22 mouse cellular contexts compared by ENCODE assay signal in the genomic region with DNA sequence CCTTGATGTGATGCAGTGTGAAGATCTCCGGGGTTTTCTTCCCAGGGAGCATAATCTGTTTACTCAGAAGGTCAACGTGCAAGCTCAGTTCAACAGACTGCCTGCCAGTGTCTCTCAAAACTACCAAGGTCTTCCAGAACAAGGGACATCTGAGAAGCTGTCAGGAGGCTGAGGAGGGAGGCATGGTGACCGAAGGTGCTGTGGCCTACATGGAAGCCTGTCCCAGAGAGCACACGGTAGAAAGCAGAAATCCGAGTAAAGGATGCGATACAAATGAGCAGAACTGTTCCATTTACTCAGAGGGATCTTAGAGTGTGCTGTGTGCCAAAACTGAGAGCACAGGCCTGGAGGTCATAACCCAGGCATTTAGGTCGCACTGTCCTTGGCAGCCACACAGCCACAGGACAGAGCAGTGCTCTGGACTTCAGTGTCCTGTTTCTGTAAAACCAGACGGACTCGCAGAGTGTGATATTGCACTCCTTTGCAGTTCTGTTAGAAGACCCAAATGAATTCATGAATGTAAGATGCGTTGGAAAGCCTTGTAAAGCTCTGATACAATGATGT. TPM values are rescaled to one million over a fixed set of nuclear protein-coding genes. Genes with fewer than 3 reads are reported as not detected.
DNase-seq lines count a peak whose midpoint lies in the region; ATAC-seq and TF ChIP-seq lines count a peak whose summit lies in the region.
"Had no signal": no experiment of that assay in that cellular context is flagged by ENCODE, and none has a peak within 500 bp of the region (broad histone marks: within the 10 kb centered on the region; RNA-seq: fewer than 3 reads in every experiment).

No protein-coding gene starts in this region.

- H3K79me2 ChIP-seq in heart, adult 2 months (replicated peaks; ENCODE audit: control insufficient read depth, insufficient read depth, low read length), result no peaks in the 10 kb centered on the region

- H3K27me3 ChIP-seq in heart, adult 2 months (ENCODE audit: control insufficient read depth, insufficient read depth, low read length), result no peaks in the 10 kb centered on the region
- no peaks in the 10 kb centered on the region for H3K27me3 ChIP-seq in heart, embryonic 16.5 days (ENCODE audit: control insufficient read depth, insufficient read depth, low read length)
- H3K27me3 ChIP-seq: embryonic facial prominence, embryonic 15.5 days; limb, embryonic 13.5 days; midbrain, embryonic 13.5 days; neural tube, embryonic 15.5 days had no signal

- intact Hi-C loops in heart, adult 2 months (cut with DNase I), result no loop called here
- intact Hi-C loops in heart, postnatal 25 days (cut with DNase I), result no loop called here

- no peak for TF ChIP-seq EP300 in heart, adult 2 months (IDR thresholded peaks at IDR 0.05; ENCODE audit: insufficient read depth, low read depth, low read length)

- no peak for ATAC-seq in heart, embryonic 16.5 days (replicated peaks; ENCODE audit: extremely low read depth, insufficient read depth, low FRiP score)
- ATAC-seq: hindbrain, embryonic 16.5 days; intestine, postnatal 0 days; midbrain, embryonic 13.5 days had no signal

- H3K9ac ChIP-seq in heart, adult 2 months (ENCODE audit: low read depth, low read length), result no peak overlapping the region
- H3K9ac ChIP-seq in heart, embryonic 16.5 days (ENCODE audit: low read length), result no peak overlapping the region
- H3K9ac ChIP-seq: embryonic facial prominence, embryonic 15.5 days; limb, embryonic 13.5 days; midbrain, embryonic 13.5 days; neural tube, embryonic 15.5 days had no signal

- H3K27ac ChIP-seq in heart, adult 2 months, result no peak overlapping the region
- peak overlapping the region; percentile 2 for H3K27ac ChIP-seq in heart, embryonic 16.5 days (ENCODE audit: low read length)
- H3K27ac ChIP-seq: embryonic facial prominence, embryonic 15.5 days; limb, embryonic 13.5 days; macrophage; midbrain, embryonic 13.5 days; neural tube, embryonic 15.5 days had no signal

- peaks cover 3% of the 10 kb centered on the region; the same call in 1 of the 2 replicates for H3K4me1 ChIP-seq in heart, adult 2 months (ENCODE audit: control insufficient read depth, insufficient read depth, low read length)
- peaks cover 16% of the 10 kb centered on the region for H3K4me1 ChIP-seq in heart, embryonic 16.5 days (ENCODE audit: control insufficient read depth, insufficient read depth, low read length)
- H3K4me1 ChIP-seq: embryonic facial prominence, embryonic 15.5 days; limb, embryonic 13.5 days; neural tube, embryonic 15.5 days had no signal

- 32% methylated on average over 10 of the region's 10 CpGs for WGBS in heart, adult 2 months
- WGBS in heart, embryonic 16.5 days, result 40% methylated on average over 10 of the region's 10 CpGs

- H3K4me3 ChIP-seq in heart, adult 2 months, result no peak overlapping the region
- no peak overlapping the region for H3K4me3 ChIP-seq in heart, embryonic 16.5 days (ENCODE audit: low read length)
- H3K4me3 ChIP-seq: embryonic facial prominence, embryonic 15.5 days; limb, embryonic 13.5 days; midbrain, embryonic 13.5 days; myocyte; neural tube, embryonic 15.5 days had no signal

- DNase-seq in heart, adult 2 months, result peak; percentile 28
- DNase-seq in heart, postnatal 25 days (ENCODE audit: low spot score), result no peak
- peak; percentile 27 for DNase-seq in adrenal gland, postnatal 14 days
- peak; percentile 15 for DNase-seq in heart, adult 8-10 months (ENCODE audit: low spot score)
- DNase-seq in kidney, postnatal 10 days, result no peak
- no peak for DNase-seq in testis, postnatal 14 days (ENCODE audit: low spot score)
- DNase-seq: cerebellum, adult 9-10 months; layer of hippocampus, adult 9-11 months; lung, adult 18-20 months; thymus, postnatal 25 days had no signal

- H3K9me3 ChIP-seq in heart, embryonic 16.5 days (replicated peaks; ENCODE audit: control insufficient read depth, low read length), result no peaks in the 10 kb centered on the region
- H3K9me3 ChIP-seq: embryonic facial prominence, embryonic 15.5 days; limb, embryonic 13.5 days; midbrain, embryonic 13.5 days; neural tube, embryonic 15.5 days had no signal

- peaks cover 2% of the 10 kb centered on the region; the same call in 1 of the 2 replicates for H3K36me3 ChIP-seq in heart, adult 2 months (ENCODE audit: control insufficient read depth, insufficient read depth, low read length)
- no peaks in the 10 kb centered on the region for H3K36me3 ChIP-seq in heart, embryonic 16.5 days (ENCODE audit: control insufficient read depth, insufficient read depth)
- H3K36me3 ChIP-seq: embryonic facial prominence, embryonic 15.5 days; limb, embryonic 13.5 days; midbrain, embryonic 13.5 days; neural tube, embryonic 15.5 days had no signal

- no peak for TF ChIP-seq CTCF in heart, adult 2 months (IDR thresholded peaks at IDR 0.05)

- no peak overlapping the region for H3K4me2 ChIP-seq in heart, embryonic 16.5 days (ENCODE audit: low read depth, low read length)
- H3K4me2 ChIP-seq: embryonic facial prominence, embryonic 15.5 days; limb, embryonic 13.5 days; midbrain, embryonic 13.5 days; neural tube, embryonic 15.5 days had no signal

- no peak for TF ChIP-seq POLR2A in heart, adult 2 months (IDR thresholded peaks at IDR 0.05; ENCODE audit: insufficient read depth, low read depth, low read length)

RNA-seq across cellular contexts. Expression of a gene that starts 11.2 kb away (rescaled TPM):
- total RNA-seq in heart, adult 2 months (2021), result not detected
- polyA plus RNA-seq in heart, adult 2 months (2012; rRNA removed), result 5.0 TPM in 1 of 2 replicates, not detected in the other
- not detected for total RNA-seq in heart, postnatal 25 days (2021)
- total RNA-seq in adrenal gland, postnatal 14 days (2021), result not detected in 2 replicates
- not detected for total RNA-seq in heart, adult 8-10 months (2022)
- polyA plus RNA-seq in heart, embryonic 16.5 days (2015; fragmentation: Nextera tagmentation; extraction: Ambion mirVana), result 0.50 and 0.66 TPM in 2 replicates
- total RNA-seq: adrenal gland, adult 18-20 months; heart, postnatal 14 days; MEL had no signal
- polyA plus RNA-seq: macrophage; midbrain, embryonic 13.5 days; myocyte had no signal

RNA-seq across cellular contexts. Expression of a gene that starts 18.7 kb away (rescaled TPM):
- 10 to 100 TPM; 12.6 to 13.7 TPM for total RNA-seq in heart, adult 2 months (2021)
- 19.1 and 20.2 TPM in 2 replicates for polyA plus RNA-seq in heart, adult 2 months (2012; rRNA removed)
- 10 to 100 TPM; 13.0 to 14.3 TPM for total RNA-seq in heart, postnatal 25 days (2021)
- total RNA-seq in adrenal gland, postnatal 14 days (2021), result 16.5 and 22.0 TPM in 2 replicates
- total RNA-seq in heart, adult 8-10 months (2022), result 10 to 100 TPM; 12.8 to 16.1 (median 14.9) TPM
- 24.4 and 26.0 TPM in 2 replicates for polyA plus RNA-seq in heart, embryonic 16.5 days (2015; fragmentation: Nextera tagmentation; extraction: Ambion mirVana)

RNA-seq across cellular contexts. Expression of a gene that starts 18.8 kb away (rescaled TPM):
- total RNA-seq in heart, adult 2 months (2021), result 10 to 100 TPM; 76.2 to 87.3 TPM
- 96.7 and 183 TPM in 2 replicates for polyA plus RNA-seq in heart, adult 2 months (2012; rRNA removed)
- 10 to 100 TPM; 84.7 to 90.6 TPM for total RNA-seq in heart, postnatal 25 days (2021)
- total RNA-seq in adrenal gland, postnatal 14 days (2021), result 74.0 and 75.3 TPM in 2 replicates
- 10 to 100 TPM; 74.6 to 86.6 (median 80.5) TPM for total RNA-seq in heart, adult 8-10 months (2022)
- polyA plus RNA-seq in heart, embryonic 16.5 days (2015; fragmentation: Nextera tagmentation; extraction: Ambion mirVana), result 199 and 218 TPM in 2 replicates

RNA-seq across cellular contexts. Expression of a gene that starts 38.6 kb away (rescaled TPM):
- under 1 TPM; 0.70 to 0.91 TPM for total RNA-seq in heart, adult 2 months (2021)
- 1.4 and 1.9 TPM in 2 replicates for polyA plus RNA-seq in heart, adult 2 months (2012; rRNA removed)
- 1 to 10 TPM in 1 of 2 experiments, under 1 TPM in 1; 0.45 to 1.3 TPM for total RNA-seq in heart, postnatal 25 days (2021)
- 1.7 and 4.9 TPM in 2 replicates for total RNA-seq in adrenal gland, postnatal 14 days (2021)
- total RNA-seq in heart, adult 8-10 months (2022), result under 1 TPM; 0.25 to 0.92 (median 0.32) TPM
- polyA plus RNA-seq in heart, embryonic 16.5 days (2015; fragmentation: Nextera tagmentation; extraction: Ambion mirVana), result 8.7 and 8.8 TPM in 2 replicates

Comparison
In these comparisons a context has a peak if more than half of its experiments do, and no peak if none do; other contexts are left out.
1. DNase-seq: peak in heart, adult 2 months (2 of 2), adrenal gland, postnatal 14 days (single experiment) and heart, adult 8-10 months (single experiment); none in heart, postnatal 25 days (single experiment), kidney, postnatal 10 days (single experiment) and testis, postnatal 14 days (single experiment).